Mouse (Mus musculus) intestine, postnatal 0 days (tissue): ENCODE measurements around the gene Ankib1. TPM values are rescaled to one million over a fixed set of nuclear protein-coding genes. Genes with fewer than 3 reads are reported as not detected.
"Not testable (repeated sequence)": the region's sequence is repeated elsewhere in the genome, so short reads cannot be mapped to it uniquely, and the experiment has no call there.

Experiments
- ATAC-seq: fragments of 200-750 bp; cut with Nextera tagmentation; 2 replicates; pipeline ENCODE4 v1.8.0; 2017; ENCODE audit warnings: mild to moderate bottlenecking, moderate TSS enrichment, moderate library complexity
- H3K27ac ChIP-seq: fragments of 300-500 bp; sonication (generic); 2 replicates; pipeline ENCODE4 v1.5.1; 2014; ENCODE audit warnings: mild to moderate bottlenecking, low read depth, low read length, moderate library complexity
- H3K27me3 ChIP-seq: fragments of 300-500 bp; sonication (generic); replicated peaks from 2 replicates; pipeline ENCODE4 v1.6.1; 2014; ENCODE audit warnings: low read length, mixed read lengths; ENCODE audit not compliant: control insufficient read depth, insufficient read depth
- H3K36me3 ChIP-seq: fragments of 300-500 bp; sonication (generic); 2 replicates; pipeline ENCODE4 v1.6.1; 2014; ENCODE audit warnings: mild to moderate bottlenecking, moderate library complexity; ENCODE audit not compliant: control insufficient read depth, insufficient read depth
- H3K4me1 ChIP-seq: fragments of 300-500 bp; sonication (generic); replicated peaks from 2 replicates; pipeline ENCODE4 v1.6.1; 2014; ENCODE audit warnings: antibody characterized with exemption, low read length, mixed read lengths; ENCODE audit not compliant: control insufficient read depth, insufficient read depth
- H3K4me2 ChIP-seq: fragments of 300-500 bp; sonication (generic); replicated peaks from 2 replicates; pipeline ENCODE4 v1.6.1; 2014; ENCODE audit warnings: low read depth, mild to moderate bottlenecking, moderate library complexity
- H3K4me3 ChIP-seq: fragments of 300-500 bp; sonication (generic); 2 replicates; pipeline ENCODE4 v1.5.1; 2014; ENCODE audit warnings: low read depth, low read length
- H3K9ac ChIP-seq: fragments of 300-500 bp; sonication (generic); 2 replicates; pipeline ENCODE4 v1.6.1; 2014; ENCODE audit warnings: mild to moderate bottlenecking, low read depth, low read length
- H3K9me3 ChIP-seq: fragments of 300-500 bp; sonication (generic); 2 replicates; pipeline ENCODE4 v1.6.1; 2016; ENCODE audit warnings: mixed run types; ENCODE audit not compliant: control insufficient read depth
- CTCF ChIP-seq: sonication (generic); IDR thresholded peaks from 2 replicates; pipeline ENCODE4 v1.5.1; 2016; ENCODE audit warnings: low read depth, mild to moderate bottlenecking, control low read depth, antibody characterized with exemption, moderate library complexity
- WGBS: fragments of 180-500 bp; shearing (Covaris S2); extraction: QIAGEN DNeasy Blood & Tissue Kit; methylation state at CpG from one replicate; pipeline ENCODE4 v1.1.7; 2014; 5-methylcytosine and 5-hydroxymethylcytosine counted together
- polyA plus RNA-seq: library from polyadenylated mRNA; unstranded; fragments of >200 nt; fragmentation: Nextera tagmentation; extraction: Ambion mirVana; gene quantifications from 2 replicates; pipeline ENCODE4 v1.2.1, GENCODE M21; 2015

Ankib1 gene
- polyA plus RNA-seq, 1 experiment from 2014 or later = 5.5 TPM

- no peaks in the 10 kb centered on the region for H3K27me3 ChIP-seq
Measured at GRCm38 (mm10) chr5:3801672-3802432, 873 bp downstream of the Ankib1 start.

GRCm38 (mm10) chr5:3800881-3801280, 1.8 kb downstream of the Ankib1 start:
- H3K27me3 ChIP-seq = no peaks in the 10 kb centered on the region
- ATAC-seq = 0 out of 2 replicates have a peak, but pooled peaks have one; percentile 24
- H3K9ac ChIP-seq = no peak overlapping the region
- 0 out of 2 replicates have a peak, but pooled peaks cover 2% of the 10 kb centered on the region for H3K4me1 ChIP-seq
- no peak overlapping the region for H3K4me3 ChIP-seq
- no peaks in the 10 kb centered on the region for H3K9me3 ChIP-seq
- peak overlapping the region; percentile 90; the same call in 1 of the 2 replicates for H3K4me2 ChIP-seq
- 52% methylated on average over 4 of the region's 4 CpGs for WGBS
- H3K27ac ChIP-seq = no peak overlapping the region
- no peak for TF ChIP-seq CTCF
- H3K36me3 ChIP-seq = no peaks in the 10 kb centered on the region

More at GRCm38 (mm10) chr5:3801672-3802432, 873 bp downstream of the Ankib1 start:
- no peaks in the 10 kb centered on the region for H3K9me3 ChIP-seq
- peak overlapping the region; percentile 90 for H3K4me2 ChIP-seq
- peak overlapping the region; percentile 68 for H3K9ac ChIP-seq
- 0 out of 2 replicates have a peak, but pooled peaks cover 2% of the 10 kb centered on the region for H3K4me1 ChIP-seq
- H3K4me3 ChIP-seq = peak overlapping the region; percentile 77
- ATAC-seq = no peak
- TF ChIP-seq CTCF = no peak
- peak overlapping the region; percentile 84 for H3K27ac ChIP-seq
- 5% methylated on average over 18 of the region's 18 CpGs for WGBS
- no peaks in the 10 kb centered on the region for H3K36me3 ChIP-seq

GRCm38 (mm10) chr5:3800041-3800440, 2.7 kb downstream of the Ankib1 start:
- H3K9ac ChIP-seq = no peak overlapping the region
- H3K4me1 ChIP-seq = 0 out of 2 replicates have a peak, but pooled peaks cover 2% of the 10 kb centered on the region
- TF ChIP-seq CTCF = no peak
- no peak overlapping the region for H3K4me3 ChIP-seq
- H3K36me3 ChIP-seq = no peaks in the 10 kb centered on the region
- H3K9me3 ChIP-seq = no peaks in the 10 kb centered on the region
- no peak for ATAC-seq
- no peak overlapping the region for H3K4me2 ChIP-seq
- WGBS = 80% methylated on average over 1 of the region's 1 CpGs
- no peak overlapping the region for H3K27ac ChIP-seq
- no peaks in the 10 kb centered on the region for H3K27me3 ChIP-seq

GRCm38 (mm10) chr5:3798656-3799055, 4.1 kb downstream of the Ankib1 start:
- not testable (repeated sequence) for H3K4me3 ChIP-seq, H3K9me3 ChIP-seq, H3K4me2 ChIP-seq, H3K9ac ChIP-seq, H3K36me3 ChIP-seq, H3K27ac ChIP-seq, H3K27me3 ChIP-seq, H3K4me1 ChIP-seq, ATAC-seq

- not testable (repeated sequence) for H3K27me3 ChIP-seq, H3K4me3 ChIP-seq, H3K27ac ChIP-seq, H3K4me1 ChIP-seq, ATAC-seq, H3K4me2 ChIP-seq, H3K9ac ChIP-seq, H3K36me3 ChIP-seq, H3K9me3 ChIP-seq
- 82% methylated on average over 2 of the region's 2 CpGs for WGBS
Measured at GRCm38 (mm10) chr5:3797101-3797500, 5.6 kb downstream of the Ankib1 start.

GRCm38 (mm10) chr5:3791048-3791447, 11.7 kb downstream of the Ankib1 start:
- H3K9ac ChIP-seq = no peak overlapping the region
- H3K27me3 ChIP-seq = no peaks in the 10 kb centered on the region
- H3K4me1 ChIP-seq = no peaks in the 10 kb centered on the region
- no peak for ATAC-seq
- H3K27ac ChIP-seq = no peak overlapping the region
- H3K9me3 ChIP-seq = no peaks in the 10 kb centered on the region
- no peak overlapping the region for H3K4me2 ChIP-seq
- H3K36me3 ChIP-seq = no peaks in the 10 kb centered on the region
- TF ChIP-seq CTCF = no peak
- no peak overlapping the region for H3K4me3 ChIP-seq
